Mouse (Mus musculus) natural killer cell, adult 2 months (primary cell): ENCODE results near the gene Rab5if.
A peak's percentile ranks its signal among the peaks of the same experiment; 100 is the strongest.
"Not testable (repeated sequence)": the region's sequence is repeated elsewhere in the genome, so short reads cannot be mapped to it uniquely, and the experiment has no call there.

Source experiments
- DNase-seq, 2 experiments: peaks; one replicate each; pipeline ENCODE4 v3.0.0; 2022; ENCODE audit warnings: low spot score in 2 of 2

Rab5if gene

DNA sequence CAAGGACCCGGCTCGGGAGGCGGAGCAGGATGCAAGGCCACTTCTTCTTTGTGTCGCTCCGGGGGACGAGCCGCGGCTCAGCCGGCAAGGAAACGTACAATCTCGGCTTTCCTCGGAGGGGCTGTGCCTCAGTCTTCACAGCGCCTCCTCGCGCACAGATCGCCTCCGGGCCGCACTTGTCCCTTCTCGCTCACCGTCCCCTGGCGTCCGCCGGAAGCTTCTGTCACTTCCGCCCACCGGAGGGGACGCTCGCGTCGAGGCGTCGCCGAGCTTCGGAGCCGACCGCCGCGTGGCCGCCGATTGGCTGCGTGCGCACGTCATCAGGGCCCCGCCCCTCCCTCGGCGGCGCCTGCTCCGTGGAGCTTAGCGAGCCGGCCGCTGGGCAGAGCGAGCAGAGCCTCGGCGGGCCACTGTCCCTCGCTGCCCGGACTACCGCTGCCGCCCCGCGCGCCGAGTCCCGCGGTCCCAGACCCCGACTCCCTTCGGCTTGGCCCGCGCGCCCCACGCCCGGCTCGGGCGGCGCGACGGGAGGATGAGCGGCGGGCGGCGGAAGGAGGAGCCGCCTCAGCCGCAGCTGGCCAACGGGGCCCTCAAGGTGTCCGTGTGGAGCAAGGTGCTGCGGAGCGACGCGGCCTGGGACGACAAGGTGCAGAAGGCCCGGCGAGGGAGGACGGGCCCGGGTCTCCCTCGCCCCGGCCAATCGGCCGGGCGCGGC, at the start of gene Rab5if:
Gene Rab5if (plus strand): TSS at position 357 of the 715 bp plus-strand sequence.
- DNase-seq, result peak; percentile 95 to 97

GRCm38 (mm10) chr2:156814344-156814801, 48.6 kb upstream of the Rab5if start:
- no peak for DNase-seq

GRCm38 (mm10) chr2:156814893-156815292, 48.0 kb upstream of the Rab5if start:
- no peak for DNase-seq

DNA sequence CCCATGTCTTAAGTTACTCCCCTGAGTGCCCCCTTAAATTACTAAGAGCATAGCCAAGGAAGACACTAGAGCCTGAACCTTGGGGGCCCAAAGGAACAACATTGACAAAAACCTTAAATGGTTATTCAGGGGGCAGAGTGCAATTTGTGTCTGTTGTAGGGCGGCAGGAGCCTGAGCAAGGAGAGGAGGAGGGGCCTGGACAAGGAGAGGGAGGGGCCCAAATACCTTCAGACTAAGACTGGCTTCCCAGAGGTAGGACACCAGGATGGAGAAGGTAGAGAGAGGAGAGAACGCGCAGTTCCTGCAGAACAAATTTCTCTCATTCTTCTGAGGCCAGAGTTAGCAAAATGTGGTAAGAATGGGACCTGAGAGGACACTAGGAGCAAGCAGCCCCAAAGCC, 47.5 kb upstream of the Rab5if start:
- DNase-seq, result no peak

GRCm38 (mm10) chr2:156816116-156816515, 46.8 kb upstream of the Rab5if start:
- no peak for DNase-seq

- not testable (repeated sequence) for DNase-seq
Measured at GRCm38 (mm10) chr2:156825128-156825527, 37.8 kb upstream of the Rab5if start.

DNA sequence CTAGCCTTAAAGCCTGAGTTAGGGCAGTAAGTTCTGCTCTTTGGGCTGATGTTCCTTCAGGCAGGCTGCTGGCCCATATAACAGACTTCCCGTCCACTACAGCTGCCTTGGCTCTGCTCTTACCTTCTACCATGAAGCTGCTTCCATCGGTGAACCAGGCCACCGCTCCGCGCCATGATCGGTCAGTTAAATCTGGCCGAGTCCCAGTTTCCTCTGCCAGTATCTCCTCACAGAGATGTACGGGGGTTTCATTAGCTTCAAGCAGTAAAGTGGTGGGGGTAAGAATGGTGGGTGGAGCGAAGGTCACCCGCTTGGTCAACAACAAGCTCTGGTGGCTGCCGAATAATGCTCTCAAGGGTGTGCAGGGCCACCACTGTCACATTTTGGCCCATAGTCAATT, 28.6 kb upstream of the Rab5if start:
- DNase-seq, result no peak

DNA sequence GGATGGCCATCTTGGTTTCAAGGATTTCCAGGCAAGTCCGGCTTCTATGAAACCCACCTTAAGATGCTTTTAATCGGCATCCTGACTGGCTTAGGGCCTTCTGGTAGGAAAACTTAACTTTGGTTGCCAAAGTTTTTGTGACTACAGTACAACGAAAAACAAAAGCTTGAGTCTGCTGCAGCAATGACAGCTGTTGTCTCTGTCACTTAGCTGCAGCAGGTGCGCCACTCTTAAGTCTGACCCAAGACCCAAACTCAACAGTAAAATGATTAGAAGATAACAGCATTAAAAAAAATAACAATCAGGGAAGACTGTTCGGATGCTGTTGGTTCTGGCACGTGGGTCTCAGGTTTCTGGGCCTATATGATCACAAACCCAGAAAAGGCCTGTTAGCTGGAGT, 24.1 kb upstream of the Rab5if start:
- DNase-seq, result no peak

DNA sequence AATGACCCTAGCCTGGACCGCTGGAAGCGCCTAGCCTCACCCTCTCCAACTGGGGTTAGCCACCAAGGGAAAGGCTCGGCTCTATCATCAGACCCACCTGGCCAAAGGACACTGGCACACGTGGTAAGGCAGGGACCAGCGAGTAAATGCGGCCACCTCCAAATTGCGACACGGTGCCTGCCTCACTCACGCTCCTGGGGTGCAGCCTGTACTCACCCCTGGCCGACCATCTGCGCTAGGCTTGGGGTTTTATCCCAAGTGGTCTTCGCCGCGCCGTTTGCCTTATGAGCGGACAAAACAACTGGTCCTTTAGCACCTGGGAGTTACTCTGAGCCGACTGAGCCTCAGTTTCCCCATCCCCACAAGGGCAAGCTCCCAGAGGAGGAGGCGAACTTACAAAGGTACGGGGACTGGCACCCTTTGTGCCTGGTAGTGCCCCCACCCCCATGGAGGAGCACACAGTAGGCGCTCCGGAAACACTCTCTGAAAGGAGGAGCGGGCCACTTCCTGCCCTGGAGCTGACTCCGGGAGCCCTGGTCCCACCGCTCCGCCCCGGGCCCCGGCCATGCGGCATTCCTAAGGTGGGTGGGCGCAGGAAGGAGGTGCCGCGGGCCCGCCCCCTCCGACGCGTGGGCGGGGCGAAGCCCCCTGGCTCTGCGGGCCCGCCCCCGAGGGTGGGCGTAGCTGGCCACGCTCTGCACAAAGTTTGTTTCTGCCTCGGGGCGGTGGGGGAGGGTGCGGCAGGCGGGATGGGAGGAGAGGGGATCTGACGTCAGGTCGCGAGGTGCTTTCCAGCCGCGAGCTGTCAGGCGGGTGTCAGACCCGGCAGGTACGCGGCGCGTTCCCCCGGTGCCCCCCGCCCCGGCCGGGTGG, 23.4 kb upstream of the Rab5if start, which contains the start of gene Tgif2:
Gene Tgif2 (plus strand): TSS at position 689 of the 873 bp plus-strand sequence.
- peak; percentile 72 to 81 for DNase-seq

DNA sequence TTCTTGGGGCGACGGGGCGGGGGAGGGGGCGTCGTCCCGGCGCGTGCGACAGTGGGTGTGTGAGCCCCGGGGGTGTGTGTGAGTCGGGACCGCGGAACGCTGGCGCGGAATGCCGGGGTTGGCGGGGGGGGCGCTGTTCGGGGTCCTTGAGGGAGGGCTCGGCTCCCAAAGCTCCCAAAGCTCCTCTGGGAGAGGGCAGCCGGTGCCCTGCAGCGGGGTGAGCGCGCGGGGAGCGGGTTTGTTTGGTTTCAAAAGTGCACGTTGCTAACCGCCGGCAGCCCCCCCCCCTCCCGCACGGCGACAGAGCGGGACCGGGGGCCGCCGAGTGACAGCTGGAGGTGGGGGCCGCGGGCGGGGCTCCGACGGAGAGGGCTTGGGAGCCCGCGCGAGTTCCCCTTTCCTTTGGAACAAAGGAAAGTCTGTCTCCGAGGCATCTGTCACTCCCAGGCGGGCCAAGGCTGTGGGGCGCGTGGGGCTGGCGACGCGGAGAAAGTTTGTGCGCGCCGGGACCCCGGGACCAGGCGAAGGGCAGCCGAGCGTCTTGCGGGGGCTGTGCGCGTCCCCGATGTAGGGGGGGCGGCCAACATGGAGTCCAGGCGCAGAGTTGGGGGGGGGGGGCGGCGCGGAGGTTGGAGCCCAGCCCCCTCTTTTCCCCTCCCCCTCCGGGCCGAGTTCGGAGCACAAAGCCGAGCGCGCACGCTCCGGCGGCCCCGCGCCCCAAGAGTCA, 22.5 kb upstream of the Rab5if start:
- DNase-seq, result peak in 1 of 2 experiments; percentile 20

- peak; percentile 7 to 35 for DNase-seq
Measured at GRCm38 (mm10) chr2:156841028-156841840, 21.7 kb upstream of the Rab5if start.

DNA sequence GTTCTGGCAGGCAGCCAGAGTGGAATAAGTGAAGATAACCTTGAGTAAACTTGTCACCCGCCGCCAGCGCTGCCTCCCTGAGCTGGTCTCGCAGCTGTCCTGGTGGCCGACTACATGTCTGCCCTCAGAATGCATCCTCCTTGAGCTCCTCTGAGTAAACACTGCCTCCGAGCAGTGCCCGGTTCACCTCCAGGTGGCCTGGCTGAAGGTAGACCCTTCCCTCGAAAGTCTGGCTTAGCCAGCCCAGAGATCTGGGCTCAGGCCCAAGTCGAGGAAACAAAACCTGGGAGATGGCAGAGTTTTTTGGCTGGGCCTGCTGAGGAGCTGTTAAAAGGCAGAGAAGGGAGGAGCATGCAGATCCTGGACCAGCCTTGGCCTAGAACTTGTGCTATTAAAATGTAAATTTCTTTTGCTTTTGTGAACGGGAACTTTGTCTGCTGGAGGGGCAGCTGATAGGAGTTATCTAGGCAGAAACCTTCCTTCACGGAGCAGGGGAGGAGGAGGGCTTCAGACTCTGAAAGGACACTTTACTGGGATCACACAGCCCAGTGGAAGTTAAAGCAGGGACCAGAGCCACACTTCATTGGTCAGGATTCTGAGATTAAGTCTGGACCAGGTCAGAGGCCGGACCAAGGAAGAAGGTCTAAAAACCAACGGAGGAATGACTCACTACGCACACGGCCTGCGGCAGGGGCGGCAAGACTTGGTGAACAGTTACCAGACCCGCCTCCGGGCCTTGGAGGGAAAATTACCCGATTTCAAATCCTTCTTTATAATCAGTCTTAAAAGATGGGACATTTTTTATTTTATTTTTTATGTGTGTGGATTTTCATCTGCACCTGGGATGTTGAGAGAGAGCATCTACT, 20.9 kb upstream of the Rab5if start:
- DNase-seq, result peak; percentile 34 to 41

DNA sequence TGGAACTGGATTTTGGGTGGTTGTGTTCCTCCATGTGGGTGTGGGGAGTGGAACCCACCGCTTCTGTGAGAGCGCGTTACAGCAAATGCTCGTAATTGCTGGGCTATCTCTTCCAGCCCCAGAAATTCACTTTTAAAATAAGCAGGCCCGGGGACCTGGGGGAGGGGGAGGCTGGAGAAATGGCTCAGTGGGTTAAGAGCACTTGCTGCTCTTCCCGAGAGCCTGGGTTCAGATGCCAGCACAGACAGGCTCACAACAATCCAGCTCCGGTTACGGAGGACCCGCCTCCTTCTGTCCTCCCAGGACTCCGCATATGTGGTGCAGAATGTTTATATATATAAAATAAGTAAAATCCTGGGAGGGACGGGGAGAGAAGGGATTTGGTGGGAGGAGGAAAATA, 20.2 kb upstream of the Rab5if start:
- no peak for DNase-seq

DNA sequence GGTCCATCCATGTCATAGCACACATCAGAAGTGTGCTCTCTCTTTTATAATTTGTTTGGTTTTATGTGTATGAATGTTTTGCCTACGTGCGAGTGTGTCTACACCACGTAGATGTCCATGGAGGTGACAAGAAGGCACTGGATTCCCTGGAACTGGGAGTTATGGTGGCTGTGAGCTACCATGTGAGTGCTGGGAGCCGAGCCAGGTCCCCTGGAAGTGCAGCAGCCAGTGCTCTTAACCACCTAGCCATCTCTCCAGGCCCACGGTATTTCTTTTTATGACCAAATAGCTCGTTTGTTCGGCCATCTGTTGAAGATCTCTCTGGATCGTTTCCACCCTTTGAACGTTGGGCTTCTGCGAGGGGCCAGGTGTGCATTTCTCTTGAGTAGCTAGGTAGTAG, 19.6 kb upstream of the Rab5if start:
- DNase-seq, result no peak

GRCm38 (mm10) chr2:156844715-156845114, 18.2 kb upstream of the Rab5if start:
- DNase-seq, result no peak

GRCm38 (mm10) chr2:156847653-156848052, 15.3 kb upstream of the Rab5if start:
- DNase-seq, result no peak

GRCm38 (mm10) chr2:156848526-156849182, 14.3 kb upstream of the Rab5if start:
- no peak for DNase-seq

- no peak for DNase-seq
Measured at GRCm38 (mm10) chr2:156850505-156850904, 12.4 kb upstream of the Rab5if start.

DNA sequence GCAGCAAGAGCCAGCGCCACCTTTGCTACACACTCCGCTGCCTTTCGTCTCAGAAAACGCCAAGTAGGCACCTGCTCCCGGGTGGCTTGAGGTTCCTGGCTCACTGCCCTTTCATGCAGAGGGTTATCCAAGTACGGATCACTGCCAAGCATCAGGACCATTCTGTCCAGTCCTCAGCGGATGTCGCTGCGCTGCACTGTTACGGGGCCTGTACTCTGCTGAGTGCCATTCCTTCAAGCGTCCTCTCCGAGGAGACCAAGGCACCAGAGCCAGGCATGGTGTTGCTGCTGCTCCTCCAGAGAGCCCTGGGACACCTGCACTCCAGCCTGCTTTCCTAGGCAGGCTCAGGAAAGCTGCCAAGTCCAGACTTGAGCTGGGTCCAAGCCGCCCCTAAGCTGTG, 9.3 kb upstream of the Rab5if start:
- DNase-seq, result not testable (repeated sequence)
